Mouse (Mus musculus) spleen, adult 2 months (tissue): ENCODE data around the gene Kazn.

Experiments used
- CTCF ChIP-seq: fragments of 200-500 bp; IDR thresholded peaks from 2 replicates; pipeline ENCODE4 v1.5.1; 2011; ENCODE audit warnings: mild to moderate bottlenecking, inconsistent platforms; ENCODE audit not compliant: insufficient read depth, insufficient read length, insufficient replicate concordance; ENCODE audit errors: extremely low read depth
- POLR2A ChIP-seq: fragments of 200-500 bp; IDR thresholded peaks from 2 replicates; pipeline ENCODE4 v1.6.1; 2011; ENCODE audit warnings: low read depth, low read length, inconsistent platforms

DNA sequence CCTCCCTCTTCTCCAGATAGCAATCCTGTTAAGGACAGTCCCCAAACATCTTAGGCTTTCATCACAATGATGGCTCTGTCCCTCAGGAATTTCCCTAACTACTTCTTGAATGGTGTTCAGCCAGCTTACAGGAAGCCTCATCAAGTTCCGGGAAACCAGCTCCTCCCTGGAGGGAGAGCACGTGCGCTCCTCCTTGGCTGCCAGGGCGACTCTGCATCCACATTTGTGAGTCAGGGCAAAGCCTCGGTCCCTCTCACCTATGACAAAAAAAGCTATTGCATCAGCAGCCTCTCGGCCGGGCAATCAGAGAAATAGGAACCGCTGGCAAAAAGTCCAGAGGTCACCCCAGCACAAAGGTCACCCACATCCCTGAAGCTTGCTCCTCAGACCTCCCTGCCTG lies 168.4 kb downstream of the Kazn start:
- TF ChIP-seq CTCF, result no peak
- no peak for TF ChIP-seq POLR2A
